Mouse (Mus musculus) thymus, adult 2 months (tissue): Measurements from ENCODE around the gene Dmrtc2.

ENCODE experiments used
- CTCF ChIP-seq: fragments of 200-500 bp; IDR thresholded peaks from 2 replicates; pipeline ENCODE4 v1.5.1; 2012; ENCODE audit warnings: mild to moderate bottlenecking, control low read depth, low read length, moderate library complexity, borderline replicate concordance; ENCODE audit not compliant: control insufficient read depth, poor library complexity, insufficient read depth; ENCODE audit errors: extremely low read depth
- POLR2A ChIP-seq: fragments of 200-500 bp; IDR thresholded peaks from 2 replicates; pipeline ENCODE4 v1.6.1; 2012; ENCODE audit warnings: mild to moderate bottlenecking, low read length, control low read depth, moderate library complexity; ENCODE audit not compliant: control insufficient read depth, poor library complexity, insufficient read depth; ENCODE audit errors: extremely low read depth

DNA sequence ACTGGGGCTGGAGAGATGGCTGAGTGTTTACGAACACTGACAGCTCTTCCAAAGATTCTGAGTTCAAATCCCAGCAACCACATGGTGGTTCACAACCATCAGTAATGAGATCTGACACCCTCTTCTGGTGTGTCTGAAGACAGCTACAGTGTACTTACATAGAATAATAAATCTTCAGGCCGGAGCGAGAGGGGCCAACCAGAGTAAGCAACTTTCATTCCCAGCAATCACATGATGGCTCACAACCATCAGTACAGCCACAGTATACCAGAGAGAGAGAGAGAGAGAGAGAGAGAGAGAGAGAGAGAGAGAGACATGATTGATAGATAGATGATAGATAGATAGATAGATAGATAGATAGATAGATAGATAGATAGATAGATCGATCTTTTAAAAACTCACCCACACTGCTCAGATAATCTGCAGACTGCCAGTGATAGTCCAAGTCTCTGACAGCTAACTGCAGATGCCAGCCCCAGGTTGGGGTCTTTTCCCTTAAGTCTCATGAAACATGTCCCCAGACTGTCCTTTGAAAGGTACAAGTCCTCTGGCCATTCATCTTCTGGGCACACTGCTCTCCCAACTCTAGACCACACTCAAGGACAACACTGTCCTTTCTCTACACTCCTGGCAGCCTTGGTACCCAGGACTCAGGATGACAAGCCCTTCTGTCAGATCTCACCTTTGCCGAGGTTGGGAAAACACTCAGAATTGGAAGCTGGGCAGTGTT, 18.1 kb upstream of the Dmrtc2 start:
- TF ChIP-seq CTCF (no peak), POLR2A (no peak)
